Mouse (Mus musculus) midbrain, embryonic 14.5 days (tissue): ENCODE measurements around the gene 4930595D18Rik. TPM values are rescaled to one million over a fixed set of nuclear protein-coding genes. Genes with fewer than 3 reads are reported as not detected.

Source experiments
- ATAC-seq: fragments of 200-750 bp; cut with Nextera tagmentation; 2 replicates; pipeline ENCODE4 v1.8.0; 2017; ENCODE audit warnings: moderate number of reproducible peaks, moderate library complexity; ENCODE audit not compliant: low FRiP score, low TSS enrichment
- DNase-seq: peaks from one replicate; pipeline ENCODE4 v3.0.0-alpha.2; 2015
- H3K27ac ChIP-seq: fragments of 300-500 bp; sonication (generic); replicated peaks from 2 replicates; pipeline ENCODE4 v1.5.1; 2014; ENCODE audit warnings: mild to moderate bottlenecking, low read depth, low read length, moderate library complexity
- H3K27me3 ChIP-seq: fragments of 300-500 bp; sonication (generic); 2 replicates; pipeline ENCODE4 v1.6.1; 2014; ENCODE audit warnings: low read length, control low read depth, mixed read lengths; ENCODE audit not compliant: control insufficient read depth, insufficient read depth
- H3K36me3 ChIP-seq: fragments of 300-500 bp; sonication (generic); 2 replicates; pipeline ENCODE4 v1.6.1; 2014; ENCODE audit warnings: low read length, control low read depth; ENCODE audit not compliant: control insufficient read depth, insufficient read depth
- H3K4me1 ChIP-seq: fragments of 300-500 bp; sonication (generic); 2 replicates; pipeline ENCODE4 v1.6.1; 2014; ENCODE audit warnings: mild to moderate bottlenecking, antibody characterized with exemption, low read length, control low read depth; ENCODE audit not compliant: control insufficient read depth, insufficient read depth
- H3K4me2 ChIP-seq: fragments of 300-500 bp; sonication (generic); 2 replicates; pipeline ENCODE4 v1.6.1; 2014; ENCODE audit warnings: mild to moderate bottlenecking, low read length, moderate library complexity
- H3K4me3 ChIP-seq: fragments of 300-500 bp; sonication (generic); replicated peaks from 2 replicates; pipeline ENCODE4 v1.5.1; 2014; ENCODE audit warnings: low read depth, low read length
- H3K9ac ChIP-seq: fragments of 300-500 bp; sonication (generic); replicated peaks from 2 replicates; pipeline ENCODE4 v1.6.1; 2014; ENCODE audit warnings: mild to moderate bottlenecking, low read length, moderate library complexity
- H3K9me3 ChIP-seq: fragments of 300-500 bp; sonication (generic); 2 replicates; pipeline ENCODE4 v1.6.1; 2016; ENCODE audit warnings: low read length, control low read depth, mixed read lengths; ENCODE audit not compliant: control insufficient read depth
- whole genome bisulfite sequencing: fragments of 180-500 bp; shearing (Covaris S2); extraction: QIAGEN DNeasy Blood & Tissue Kit; methylation state at CpG from one replicate; pipeline ENCODE4 v1.1.7; 2014; 5-methylcytosine and 5-hydroxymethylcytosine counted together
- polyA plus RNA-seq: library from polyadenylated mRNA; unstranded; fragments of >200 nt; fragmentation: Nextera tagmentation; extraction: Ambion mirVana; gene quantifications from 2 replicates; pipeline ENCODE4 v1.2.1, GENCODE M21; 2014

Gene 4930595D18Rik
- polyA plus RNA-seq, 1 experiment from 2014 or later, result not detected

- no peaks in the 10 kb centered on the region for H3K4me1 ChIP-seq
- 90% methylated on average over 6 of the region's 6 CpGs for WGBS
These were observed 31.7 kb downstream of the 4930595D18Rik start for GRCm38 (mm10) chr12:111152579-111152978.

GRCm38 (mm10) chr12:111151422-111152156, 32.7 kb downstream of the 4930595D18Rik start:
- DNase-seq (no peak), ATAC-seq (no peak)
- H3K9me3 ChIP-seq, result no peaks in the 10 kb centered on the region
- H3K4me1 ChIP-seq, result no peaks in the 10 kb centered on the region
- no peaks in the 10 kb centered on the region for H3K27me3 ChIP-seq
- 87% methylated on average over 5 of the region's 5 CpGs for WGBS
- no peak overlapping the region for H3K27ac ChIP-seq
- H3K36me3 ChIP-seq, result no peaks in the 10 kb centered on the region
- H3K4me2 ChIP-seq, result no peak overlapping the region
- H3K9ac ChIP-seq, result no peak overlapping the region
- no peak overlapping the region for H3K4me3 ChIP-seq

More at GRCm38 (mm10) chr12:111152579-111152978, 31.7 kb downstream of the 4930595D18Rik start:
- ATAC-seq (no peak), DNase-seq (no peak)
- Histone ChIP-seq H3K9me3 (no peaks in the 10 kb centered on the region), H3K27me3 (no peaks in the 10 kb centered on the region), H3K36me3 (no peaks in the 10 kb centered on the region), H3K4me2 (no peak overlapping the region), H3K9ac (no peak overlapping the region), H3K4me3 (no peak overlapping the region), H3K27ac (no peak overlapping the region)

- no peak overlapping the region for H3K9ac ChIP-seq
- H3K27me3 ChIP-seq, result no peaks in the 10 kb centered on the region
- 0 out of 2 replicates have a peak, but pooled peaks cover 4% of the 10 kb centered on the region for H3K4me1 ChIP-seq
- no peaks in the 10 kb centered on the region for H3K36me3 ChIP-seq
- 10% methylated on average over 6 of the region's 6 CpGs for WGBS
- H3K9me3 ChIP-seq, result no peaks in the 10 kb centered on the region
- no peak overlapping the region for H3K27ac ChIP-seq
- ATAC-seq (no peak), DNase-seq (no peak)
- no peak overlapping the region for H3K4me2 ChIP-seq
- H3K4me3 ChIP-seq, result no peak overlapping the region
These were observed 34.1 kb downstream of the 4930595D18Rik start for GRCm38 (mm10) chr12:111150236-111150596.

GRCm38 (mm10) chr12:111149495-111150235, 34.6 kb downstream of the 4930595D18Rik start:
- Histone ChIP-seq H3K27me3 (no peaks in the 10 kb centered on the region), H3K4me1 (0 out of 2 replicates have a peak, but pooled peaks cover 6% of the 10 kb centered on the region), H3K27ac (no peak overlapping the region), H3K9ac (no peak overlapping the region), H3K4me3 (no peak overlapping the region), H3K4me2 (no peak overlapping the region), H3K9me3 (no peaks in the 10 kb centered on the region), H3K36me3 (no peaks in the 10 kb centered on the region)
- DNase-seq (no peak), ATAC-seq (no peak)
- WGBS, result 69% methylated on average over 17 of the region's 17 CpGs

- 56% methylated on average over 9 of the region's 9 CpGs for WGBS
- Histone ChIP-seq H3K9me3 (no peaks in the 10 kb centered on the region), H3K27me3 (no peaks in the 10 kb centered on the region), H3K9ac (peak overlapping the region; percentile 20; the same call in 1 of the 2 replicates), H3K4me2 (no peak overlapping the region), H3K36me3 (no peaks in the 10 kb centered on the region), H3K4me1 (peaks cover 20% of the 10 kb centered on the region), H3K4me3 (no peak overlapping the region), H3K27ac (0 out of 2 replicates have a peak overlapping the region, but pooled peaks have one; percentile 8)
- ATAC-seq (no peak), DNase-seq (peak; percentile 46)
These were observed 39.0 kb downstream of the 4930595D18Rik start for GRCm38 (mm10) chr12:111145269-111145668.

- Histone ChIP-seq H3K36me3 (no peaks in the 10 kb centered on the region), H3K4me3 (no peak overlapping the region), H3K4me1 (peaks cover 20% of the 10 kb centered on the region), H3K9ac (no peak overlapping the region), H3K27me3 (no peaks in the 10 kb centered on the region), H3K27ac (no peak overlapping the region), H3K9me3 (no peaks in the 10 kb centered on the region), H3K4me2 (no peak overlapping the region)
- ATAC-seq (no peak), DNase-seq (no peak)
- 98% methylated on average over 2 of the region's 2 CpGs for WGBS
These were observed 39.7 kb downstream of the 4930595D18Rik start for GRCm38 (mm10) chr12:111144598-111144997.

- peak overlapping the region; percentile 42 for H3K4me2 ChIP-seq
- peak; percentile 27 for DNase-seq
- no peaks in the 10 kb centered on the region for H3K36me3 ChIP-seq
- peak overlapping the region; percentile 37 for H3K9ac ChIP-seq
- H3K27me3 ChIP-seq, result no peaks in the 10 kb centered on the region
- 0 out of 2 replicates have a peak, but pooled peaks have one; percentile 20 for ATAC-seq
- H3K4me3 ChIP-seq, result no peak overlapping the region
- no peaks in the 10 kb centered on the region for H3K9me3 ChIP-seq
- H3K27ac ChIP-seq, result peak overlapping the region; percentile 76
- peaks cover 20% of the 10 kb centered on the region for H3K4me1 ChIP-seq
- 59% methylated on average over 16 of the region's 16 CpGs for WGBS
These were observed 40.7 kb downstream of the 4930595D18Rik start for GRCm38 (mm10) chr12:111143509-111144063.

- Histone ChIP-seq H3K4me3 (0 out of 2 replicates have a peak overlapping the region, but pooled peaks have one; percentile 0), H3K9ac (peak overlapping the region; percentile 37)
These were observed 41.2 kb downstream of the 4930595D18Rik start for GRCm38 (mm10) chr12:111143005-111143508.

More at GRCm38 (mm10) chr12:111143005-111143508, 41.2 kb downstream of the 4930595D18Rik start:
- ATAC-seq, result peak; percentile 46; the same call in 1 of the 2 replicates
- peak; percentile 76 for DNase-seq
- Histone ChIP-seq H3K4me1 (peaks cover 20% of the 10 kb centered on the region), H3K27ac (peak overlapping the region; percentile 76), H3K4me2 (peak overlapping the region; percentile 42), H3K9me3 (no peaks in the 10 kb centered on the region), H3K36me3 (no peaks in the 10 kb centered on the region), H3K27me3 (no peaks in the 10 kb centered on the region)
- 6% methylated on average over 12 of the region's 12 CpGs for WGBS
